Mouse (Mus musculus): Measurements from ENCODE around the gene Srsf5.

DNA sequence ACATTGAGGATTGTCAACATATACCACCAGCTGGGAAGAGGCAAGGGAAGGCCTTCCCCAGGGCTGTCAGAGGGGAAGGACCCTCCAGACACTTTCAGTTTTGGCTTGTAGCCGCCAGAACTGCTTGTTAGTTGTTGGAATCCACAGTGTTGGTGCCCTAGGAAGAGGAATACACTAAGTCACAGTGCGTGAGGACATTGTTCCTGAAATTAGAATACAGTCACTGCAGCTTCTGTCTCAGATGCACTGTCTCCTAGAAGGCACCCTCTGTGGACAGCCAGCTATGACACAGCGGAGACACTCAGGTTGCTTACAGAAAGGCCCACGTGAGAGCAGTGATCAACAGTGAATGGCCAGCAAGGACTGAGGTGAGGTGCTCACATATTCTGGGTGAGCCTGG, 6.1 kb upstream of the Srsf5 start:
- TF ChIP-seq MAFK (IDR thresholded peaks at IDR 0.05; ENCODE audit: insufficient read depth, low read depth, low read length) (no peak), ZC3H11A (IDR thresholded peaks at IDR 0.05; ENCODE audit: borderline replicate concordance, low read depth, low read length) (no peak)

Data from ES-E14 (cell line).